Mouse (Mus musculus): Measurements from ENCODE around the gene Wfdc9.

Wfdc9 gene

DNA sequence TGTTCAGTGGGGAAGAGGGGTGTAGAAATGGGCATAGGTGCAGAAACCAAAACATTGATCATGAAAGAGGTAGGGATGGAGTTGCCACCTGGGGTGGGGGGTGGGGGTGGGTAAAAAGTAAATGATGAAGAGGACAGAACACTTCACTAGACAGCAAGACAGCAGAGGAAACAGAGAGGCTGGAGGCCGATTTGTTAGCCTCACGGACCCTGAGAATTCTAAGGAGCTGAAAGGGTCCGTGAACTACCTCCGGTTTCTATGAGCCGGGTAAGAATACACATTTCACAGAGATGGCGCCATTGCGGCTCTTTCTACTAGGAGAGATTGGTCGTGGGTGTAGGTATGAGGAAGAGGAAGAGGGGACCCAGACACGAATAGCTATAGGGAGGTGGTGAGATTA lies at the start of gene Wfdc9:
Wfdc9 (minus strand) TSS at position 101 of the 400 bp plus-strand sequence.
- in situ Hi-C loops (cut with MboI, MseI) = no loop called here

- in situ Hi-C loops (cut with MboI, MseI) = no loop called here
Measured at GRCm38 (mm10) chr2:164705991-164706390, 49.6 kb upstream of the Wfdc9 start.

GRCm38 (mm10) chr2:164705328-164705727 lies 48.9 kb upstream of the Wfdc9 start:
- in situ Hi-C loops (cut with MboI, MseI) = no loop called here

- in situ Hi-C loops (cut with MboI, MseI) = no loop called here
Measured at GRCm38 (mm10) chr2:164704235-164704634, 47.9 kb upstream of the Wfdc9 start.

DNA sequence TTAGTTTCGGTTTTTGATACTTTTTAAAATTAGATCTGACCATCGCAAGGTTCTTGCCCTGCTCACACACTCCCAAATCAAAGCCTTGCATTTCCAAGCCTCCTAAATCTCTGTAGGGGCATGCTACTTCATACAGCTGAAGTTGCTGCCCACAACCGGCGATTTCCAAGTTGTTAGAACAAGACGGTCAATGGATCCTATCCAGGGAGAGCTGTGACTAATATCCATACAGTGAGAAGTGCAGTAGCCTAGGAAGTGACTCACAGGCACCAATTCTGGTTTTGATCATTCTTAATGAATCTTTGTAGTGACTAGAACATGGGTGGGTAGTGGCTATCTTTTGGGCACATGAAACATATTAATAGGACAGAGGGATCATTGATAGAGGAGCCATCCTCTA lies 45.4 kb upstream of the Wfdc9 start:
- in situ Hi-C loops (cut with MboI, MseI) = no loop called here

- in situ Hi-C loops (cut with MboI, MseI) = no loop called here
Measured at GRCm38 (mm10) chr2:164700959-164701358, 44.6 kb upstream of the Wfdc9 start.

DNA sequence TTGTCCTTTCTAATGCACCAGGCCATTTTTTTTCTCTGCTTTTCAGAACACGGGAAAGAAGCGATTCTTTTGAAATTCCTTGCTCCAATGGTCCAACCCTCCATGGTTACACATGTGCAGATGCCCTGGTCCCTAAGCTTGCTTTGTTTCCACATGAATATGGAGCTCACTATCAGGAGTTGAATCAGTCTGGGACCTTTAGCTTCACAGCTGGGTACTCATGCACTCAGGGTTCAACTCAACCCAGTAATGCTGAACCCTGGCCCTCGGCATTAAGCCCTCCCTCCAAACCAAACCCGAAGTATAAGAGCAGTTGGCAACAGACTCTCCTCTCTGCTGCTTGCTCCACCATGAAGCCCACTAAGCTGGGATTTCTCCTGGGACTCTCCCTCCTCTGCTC lies 41.8 kb upstream of the Wfdc9 start, which contains the start of gene Spint4:
Spint4 (plus strand) TSS at position 301 of the 400 bp plus-strand sequence.
- in situ Hi-C loops (cut with MboI, MseI) = no loop called here

DNA sequence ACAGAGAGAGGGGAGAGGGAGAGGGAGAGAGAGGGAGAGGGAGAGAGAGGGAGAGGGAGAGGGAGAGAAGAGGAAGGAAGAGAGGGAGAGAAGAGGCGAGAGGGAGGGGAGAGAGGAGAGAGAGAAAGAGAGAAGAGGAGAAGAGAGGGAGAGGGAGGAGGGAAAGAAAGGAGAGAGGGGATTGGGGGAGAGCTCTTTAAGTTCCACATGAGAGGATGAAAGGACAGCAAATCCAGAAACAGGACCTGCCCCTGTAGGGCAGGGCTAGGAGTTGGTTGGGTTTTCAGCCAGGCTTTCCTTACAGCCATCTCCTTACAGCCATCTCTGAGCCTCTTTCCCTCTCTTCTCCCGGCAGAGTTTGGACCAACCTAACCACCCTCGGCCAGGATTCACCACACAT lies 28.4 kb upstream of the Wfdc9 start, which contains the start of gene Wfdc13:
Wfdc13 (plus strand) TSS at position 301 of the 400 bp plus-strand sequence.
- in situ Hi-C loops (cut with MboI, MseI) = no loop called here

DNA sequence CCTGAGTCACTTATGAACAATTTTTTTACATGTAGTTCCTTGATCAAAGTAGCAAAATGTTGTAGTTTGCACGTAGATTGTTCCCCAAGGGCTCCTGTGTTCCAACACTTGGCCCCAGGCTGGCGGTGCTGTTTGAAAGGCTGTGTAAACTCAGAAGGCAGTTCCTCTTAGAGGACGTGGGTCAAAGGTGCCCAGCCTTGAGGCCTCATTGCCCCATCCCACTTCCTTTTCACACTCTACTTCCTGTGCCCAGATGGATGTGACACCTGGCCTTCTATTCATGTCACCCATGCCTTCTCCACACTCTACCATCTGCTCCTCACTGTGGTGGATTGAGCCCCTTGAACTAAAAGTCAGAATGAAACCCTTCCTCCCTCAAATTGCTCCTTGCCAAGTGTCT lies 23.5 kb upstream of the Wfdc9 start:
- in situ Hi-C loops (cut with MboI, MseI) = loop anchor here in 1 of 2 experiments (5.0 kb wide), 1 partner anchor 47 kb away; no protein-coding TSS in a partner anchor

GRCm38 (mm10) chr2:164678848-164679625 lies 22.7 kb upstream of the Wfdc9 start:
- in situ Hi-C loops (cut with MboI, MseI) = loop anchor here in 1 of 2 experiments (5.0 kb wide), 1 partner anchor 48 kb away; no protein-coding TSS in a partner anchor

GRCm38 (mm10) chr2:164676916-164677685 lies 20.7 kb upstream of the Wfdc9 start:
- in situ Hi-C loops (cut with MboI, MseI) = loop anchor here in 1 of 2 experiments (5.0 kb wide), 1 partner anchor 50 kb away; no protein-coding TSS in a partner anchor

DNA sequence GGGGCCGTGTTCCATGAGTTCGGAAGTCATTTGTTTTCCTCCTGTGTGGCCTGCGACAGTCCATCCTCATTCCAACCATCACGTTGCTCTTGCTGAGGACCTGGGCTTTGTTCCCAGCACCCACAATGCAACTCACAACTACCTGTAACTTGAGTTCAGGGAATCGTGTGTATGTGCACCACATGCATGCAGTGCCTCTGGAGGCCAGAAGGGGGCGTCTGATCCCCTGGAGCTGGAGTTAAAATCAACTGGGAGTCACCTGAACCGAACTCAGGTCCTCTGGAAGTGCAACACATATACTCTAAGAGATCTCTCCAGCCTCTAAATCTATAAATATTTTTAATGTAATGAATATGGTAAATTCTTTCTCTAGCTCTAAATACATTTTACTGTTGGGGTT lies 19.7 kb upstream of the Wfdc9 start:
- in situ Hi-C loops (cut with MboI, MseI) = loop anchor here in 1 of 2 experiments (5.0 kb wide), 1 partner anchor 51 kb away; no protein-coding TSS in a partner anchor

DNA sequence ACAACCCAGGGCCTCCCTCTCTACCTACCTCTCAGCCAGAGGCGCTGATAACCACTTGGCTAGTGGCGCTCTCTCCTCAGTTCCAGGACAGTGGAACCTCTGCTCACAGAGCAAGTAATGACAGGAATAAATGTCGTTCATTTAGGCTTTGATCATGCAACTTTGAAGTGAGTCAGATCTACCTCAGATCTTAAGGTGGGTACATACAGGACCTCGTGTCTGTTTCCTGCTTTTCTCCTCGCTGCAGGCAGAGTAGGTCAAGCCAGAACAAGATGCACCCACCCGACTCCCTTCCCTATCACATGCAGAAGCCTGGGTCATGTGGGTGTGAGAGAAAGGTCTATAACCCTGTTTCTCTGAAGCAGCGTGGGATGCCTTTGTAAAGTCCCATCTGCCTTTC lies 17.6 kb upstream of the Wfdc9 start, which contains the start of gene Wfdc11:
Wfdc11 (minus strand) TSS at position 101 of the 400 bp plus-strand sequence.
- in situ Hi-C loops (cut with MboI, MseI) = no loop called here

GRCm38 (mm10) chr2:164670938-164671337 lies 14.6 kb upstream of the Wfdc9 start:
- in situ Hi-C loops (cut with MboI, MseI) = no loop called here

GRCm38 (mm10) chr2:164670261-164670660 lies 13.9 kb upstream of the Wfdc9 start:
- in situ Hi-C loops (cut with MboI, MseI) = no loop called here

DNA sequence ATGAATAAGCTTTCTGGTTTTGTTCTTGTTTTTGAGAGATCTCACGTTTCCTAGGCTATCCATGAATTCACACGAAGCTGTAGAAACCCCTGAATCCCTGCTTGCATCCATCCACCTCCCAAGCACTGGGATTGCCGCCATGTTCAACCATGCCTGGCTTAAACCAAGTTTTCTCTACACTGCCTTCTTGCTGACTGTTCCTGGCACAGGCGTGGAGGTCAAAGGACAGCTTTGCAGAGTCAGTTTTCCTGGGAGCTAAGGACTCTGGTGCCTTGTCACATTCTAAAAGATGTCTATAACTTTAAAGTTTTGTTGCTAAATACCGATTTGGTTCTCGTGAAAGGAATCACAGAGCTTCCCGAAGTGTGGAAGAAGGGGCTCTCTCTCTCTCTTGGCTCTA lies 8.5 kb upstream of the Wfdc9 start:
- in situ Hi-C loops (cut with MboI, MseI) = no loop called here

- in situ Hi-C loops (cut with MboI, MseI) = no loop called here
Measured at GRCm38 (mm10) chr2:164655858-164656257, 525 bp downstream of the Wfdc9 start, which contains the start of gene Wfdc10. Gene Wfdc10, plus strand, starts transcription at chr2:164656046.

DNA sequence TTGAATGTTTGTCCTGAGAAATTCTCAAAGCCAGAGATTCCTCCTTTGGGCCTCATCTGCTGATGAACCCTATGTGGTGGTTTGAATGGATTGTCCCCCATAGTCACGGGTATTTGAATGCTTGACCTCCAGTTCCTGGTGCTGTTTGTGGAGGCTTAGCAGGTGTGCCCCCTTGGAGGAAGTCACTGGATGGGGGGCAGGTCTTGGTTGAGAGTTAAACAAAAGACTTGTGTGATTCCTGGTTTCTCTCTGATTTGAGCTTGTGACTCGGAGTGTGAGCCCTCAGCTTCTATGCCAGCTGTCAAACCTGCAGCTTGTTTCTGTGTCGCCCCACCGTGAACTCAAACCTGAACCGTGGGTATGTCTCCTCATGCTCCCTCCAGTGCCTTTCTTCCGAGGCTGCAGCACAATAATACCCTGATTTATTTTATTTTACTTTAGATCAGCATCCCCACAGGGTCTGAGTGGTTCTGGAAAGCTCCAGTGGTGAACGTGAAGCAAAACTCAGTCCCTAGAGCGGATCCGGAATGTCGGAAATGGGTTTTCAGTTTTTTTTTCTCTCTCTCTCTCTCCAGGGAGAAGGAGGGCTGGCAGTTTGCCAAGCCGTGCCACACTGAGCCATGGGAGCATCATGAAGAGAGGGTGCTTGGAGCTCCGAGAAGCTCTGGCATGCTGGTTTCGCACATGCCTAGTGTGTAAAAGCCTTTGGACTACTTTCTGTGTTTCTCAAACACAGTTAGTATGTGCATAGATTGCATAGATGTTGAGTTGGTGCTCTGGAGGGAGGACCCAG lies 14.3 kb downstream of the Wfdc9 start:
- in situ Hi-C loops (cut with MboI, MseI) = loop anchor here in 1 of 2 experiments (10.0 kb wide), 1 partner anchor 1087 kb away; no protein-coding TSS in a partner anchor

DNA sequence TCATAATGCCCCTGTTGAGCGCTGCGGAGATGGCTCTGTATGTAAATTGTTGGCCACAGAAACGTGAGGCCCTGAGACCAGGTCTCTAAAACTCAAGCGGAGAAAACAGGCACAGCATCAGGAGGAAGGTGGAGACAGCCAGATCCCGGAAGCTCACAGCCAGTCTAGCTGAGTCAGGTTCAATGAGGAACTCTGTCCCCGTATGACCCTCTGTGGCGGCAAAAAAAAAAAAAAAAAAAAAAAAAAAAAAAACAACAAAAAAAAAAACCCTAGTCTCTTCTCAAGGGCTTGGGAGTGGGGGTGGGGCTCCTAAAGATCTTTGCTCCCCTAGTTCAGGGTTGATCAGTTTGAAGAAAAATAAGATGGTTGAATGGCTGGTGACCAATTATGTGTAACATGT lies 15.3 kb downstream of the Wfdc9 start:
- in situ Hi-C loops (cut with MboI, MseI) = loop anchor here in 1 of 2 experiments (10.0 kb wide), 1 partner anchor 1086 kb away; no protein-coding TSS in a partner anchor

- in situ Hi-C loops (cut with MboI, MseI) = no loop called here
Measured at GRCm38 (mm10) chr2:164638696-164639095, 17.7 kb downstream of the Wfdc9 start, which contains the start of gene Wfdc16. Gene Wfdc16, minus strand, starts transcription at chr2:164638796.

DNA sequence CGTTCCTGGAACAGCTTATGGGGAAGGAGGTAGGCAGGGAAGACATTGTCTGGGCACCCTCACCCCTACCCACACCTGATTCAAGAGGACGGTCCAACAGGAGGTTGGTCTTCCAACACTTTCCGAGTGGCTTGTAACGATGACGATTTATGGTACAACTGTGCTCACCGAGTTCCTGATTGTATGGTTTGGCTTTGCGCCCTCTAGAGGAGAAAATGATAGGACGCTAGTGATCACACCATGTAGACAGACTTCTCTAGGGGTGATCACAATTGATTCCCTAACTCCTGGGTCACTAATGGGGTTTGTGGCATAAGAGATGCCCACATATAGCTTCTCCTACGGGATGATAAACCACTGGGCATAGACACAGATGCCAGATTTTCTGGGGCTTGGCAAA lies 21.1 kb downstream of the Wfdc9 start:
- in situ Hi-C loops (cut with MboI, MseI) = no loop called here
